Mouse (Mus musculus): ENCODE measurements around the gene Lmo2. TPM values are rescaled to one million over a fixed set of nuclear protein-coding genes. Genes with fewer than 3 reads are reported as not detected.
A peak's percentile ranks its signal among the peaks of the same experiment; 100 is the strongest.

Gene Lmo2
- polyA plus RNA-seq, 1 experiment = not detected

DNA sequence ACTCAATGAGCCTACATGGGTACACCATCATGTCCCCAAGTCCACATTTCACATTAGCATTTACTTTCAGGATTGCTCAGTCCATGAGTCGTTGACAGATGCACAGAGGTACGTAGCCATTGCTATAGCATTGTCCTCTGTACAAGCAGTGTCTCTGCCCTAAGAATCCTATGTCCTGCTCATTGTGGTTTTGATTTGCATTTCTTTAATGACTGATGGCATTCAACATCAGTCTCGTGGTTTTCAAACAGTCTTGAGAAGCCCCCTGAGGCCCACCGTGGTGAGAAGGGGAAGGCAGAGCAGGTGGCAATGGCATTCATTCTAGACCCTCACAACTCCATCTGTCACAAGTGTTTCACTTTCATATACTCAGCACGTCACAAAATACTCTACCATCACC, 40.4 kb upstream of the Lmo2 start:
- Histone ChIP-seq H3K79me2 (ENCODE audit: control insufficient read depth, insufficient read depth) (no peaks in the 10 kb centered on the region), H3K27me3 (ENCODE audit: control insufficient read depth, insufficient read depth, insufficient read length) (peaks cover 7% of the 10 kb centered on the region), H3K4me3 (ENCODE audit: insufficient read depth, poor library complexity, severe bottlenecking) (no peak overlapping the region), H3K79me3 (ENCODE audit: low read depth) (no peaks in the 10 kb centered on the region), H3K36me3 (ENCODE audit: control insufficient read depth, insufficient read depth) (no peaks in the 10 kb centered on the region), H3ac (ENCODE audit: control insufficient read depth, insufficient read length, low read depth) (no peak overlapping the region)
- TF ChIP-seq FOSL1 (IDR thresholded peaks at IDR 0.05; ENCODE audit: insufficient read depth, low read length, poor library complexity, severe bottlenecking) (no peak), USF1 (IDR thresholded peaks at IDR 0.05; ENCODE audit: low read depth) (no peak), CEBPB (IDR thresholded peaks at IDR 0.05; ENCODE audit: low read depth) (no peak), MAX (IDR thresholded peaks at IDR 0.05) (no peak), MYOG (IDR thresholded peaks at IDR 0.05; ENCODE audit: control insufficient read depth, extremely low read depth, insufficient read length) (no peak), MYOD1 (IDR thresholded peaks at IDR 0.05; ENCODE audit: control insufficient read depth, insufficient read length, low read depth) (no peak), CTCF (IDR thresholded peaks at IDR 0.05; ENCODE audit: control insufficient read depth, insufficient read depth, insufficient read length) (no peak)

DNA sequence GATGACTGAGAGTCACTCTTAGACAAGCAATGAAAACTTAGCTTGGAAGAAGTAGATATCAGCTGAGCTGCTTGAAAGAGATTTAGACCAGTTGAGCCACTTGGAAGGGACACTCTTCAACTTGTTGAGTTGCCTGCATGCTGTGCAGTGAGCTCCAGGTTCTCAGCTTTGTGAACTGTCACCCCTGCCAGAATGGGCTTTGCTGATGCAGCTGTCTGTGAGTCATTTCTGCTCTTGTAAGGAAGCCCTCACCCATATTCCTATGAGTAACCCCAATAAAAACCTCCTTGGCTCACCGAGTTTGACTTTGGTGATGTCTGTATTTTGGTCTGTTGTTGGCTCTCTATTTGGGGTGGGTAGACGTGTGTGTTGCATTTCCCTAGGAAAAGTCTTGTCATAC, 39.4 kb upstream of the Lmo2 start:
- no peak overlapping the region for H3K4me3 ChIP-seq (ENCODE audit: insufficient read depth, poor library complexity, severe bottlenecking)
- H3ac ChIP-seq (ENCODE audit: control insufficient read depth, insufficient read length, low read depth) = no peak overlapping the region
- H3K79me2 ChIP-seq (ENCODE audit: control insufficient read depth, insufficient read depth) = no peaks in the 10 kb centered on the region
- H3K79me3 ChIP-seq (ENCODE audit: low read depth) = no peaks in the 10 kb centered on the region
- peaks cover 5% of the 10 kb centered on the region for H3K27me3 ChIP-seq (ENCODE audit: control insufficient read depth, insufficient read depth, insufficient read length)
- peak; percentile 40 for TF ChIP-seq MYOD1 (IDR thresholded peaks at IDR 0.05; ENCODE audit: control insufficient read depth, insufficient read length, low read depth)
- TF ChIP-seq MAX (IDR thresholded peaks at IDR 0.05) = no peak
- H3K36me3 ChIP-seq (ENCODE audit: control insufficient read depth, insufficient read depth) = no peaks in the 10 kb centered on the region

DNA sequence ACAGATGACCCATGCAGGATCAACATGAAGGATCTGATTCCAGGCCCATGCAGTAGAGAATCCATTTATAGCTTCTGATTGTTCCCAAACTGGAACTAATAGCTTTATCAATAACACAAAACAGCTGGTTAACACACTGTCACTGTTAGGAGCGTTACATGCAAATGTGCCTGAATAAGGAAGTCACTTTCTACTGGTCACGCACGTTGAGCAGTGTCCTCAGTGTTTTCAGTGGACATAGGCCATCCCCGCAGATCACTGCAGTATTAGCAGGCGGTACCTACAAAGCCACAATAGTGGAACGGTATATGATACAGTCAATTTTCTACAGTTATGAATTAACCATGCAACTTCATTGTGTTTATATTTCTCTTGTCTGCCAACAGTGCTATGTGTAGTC, 38.3 kb upstream of the Lmo2 start:
- no peak for TF ChIP-seq CTCF (IDR thresholded peaks at IDR 0.05; ENCODE audit: control insufficient read depth, insufficient read depth, insufficient read length)
- no peak for TF ChIP-seq MYOG (IDR thresholded peaks at IDR 0.05; ENCODE audit: control insufficient read depth, extremely low read depth, insufficient read length)
- TF ChIP-seq MAX (IDR thresholded peaks at IDR 0.05) = no peak
- no peak for TF ChIP-seq FOSL1 (IDR thresholded peaks at IDR 0.05; ENCODE audit: insufficient read depth, low read length, poor library complexity, severe bottlenecking)
- Histone ChIP-seq H3ac (ENCODE audit: control insufficient read depth, insufficient read length, low read depth) (no peak overlapping the region), H3K4me3 (ENCODE audit: insufficient read depth, poor library complexity, severe bottlenecking) (no peak overlapping the region), H3K36me3 (ENCODE audit: control insufficient read depth, insufficient read depth) (no peaks in the 10 kb centered on the region), H3K79me3 (ENCODE audit: low read depth) (no peaks in the 10 kb centered on the region), H3K79me2 (ENCODE audit: control insufficient read depth, insufficient read depth) (no peaks in the 10 kb centered on the region), H3K27me3 (ENCODE audit: control insufficient read depth, insufficient read depth, insufficient read length) (peaks cover 3% of the 10 kb centered on the region)

DNA sequence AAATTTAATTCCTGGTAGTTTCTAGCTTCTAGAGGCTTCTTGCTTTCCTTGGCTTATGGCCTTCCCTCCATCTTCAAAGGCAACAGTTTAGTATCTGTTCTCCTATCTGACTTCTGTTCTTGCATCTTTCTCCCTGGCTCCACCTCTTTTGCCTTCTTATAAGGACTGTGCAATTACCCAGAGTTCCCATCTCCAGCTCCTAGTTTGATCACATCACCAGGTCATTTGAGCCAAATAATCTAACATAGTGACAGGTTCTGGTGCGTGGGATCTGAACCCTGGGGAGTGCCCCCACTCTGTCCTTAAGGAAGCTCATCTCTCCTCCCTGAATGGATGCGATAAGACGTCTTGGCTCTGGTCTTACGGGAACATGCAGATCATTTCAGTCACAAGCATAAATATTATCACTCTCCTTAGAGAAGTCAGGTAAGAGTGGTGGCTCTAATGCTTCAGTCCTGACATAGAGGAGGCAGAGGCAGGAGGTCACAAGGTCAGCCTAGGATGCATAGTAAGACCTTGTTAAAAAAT, 31.1 kb upstream of the Lmo2 start:
- no peaks in the 10 kb centered on the region for H3K79me3 ChIP-seq (ENCODE audit: low read depth)
- H3ac ChIP-seq (ENCODE audit: control insufficient read depth, insufficient read length, low read depth) = no peak overlapping the region
- peaks cover 10% of the 10 kb centered on the region for H3K27me3 ChIP-seq (ENCODE audit: control insufficient read depth, insufficient read depth, insufficient read length)
- no peaks in the 10 kb centered on the region for H3K36me3 ChIP-seq (ENCODE audit: control insufficient read depth, insufficient read depth)
- H3K79me2 ChIP-seq (ENCODE audit: control insufficient read depth, insufficient read depth) = no peaks in the 10 kb centered on the region
- H3K4me3 ChIP-seq (ENCODE audit: insufficient read depth, poor library complexity, severe bottlenecking) = no peak overlapping the region
- TF ChIP-seq MAX (IDR thresholded peaks at IDR 0.05) (no peak), MYOD1 (IDR thresholded peaks at IDR 0.05; ENCODE audit: control insufficient read depth, insufficient read length, low read depth) (no peak), CEBPB (IDR thresholded peaks at IDR 0.05; ENCODE audit: low read depth) (no peak), FOSL1 (IDR thresholded peaks at IDR 0.05; ENCODE audit: insufficient read depth, low read length, poor library complexity, severe bottlenecking) (no peak), MYOG (IDR thresholded peaks at IDR 0.05; ENCODE audit: control insufficient read depth, extremely low read depth, insufficient read length) (no peak), USF1 (IDR thresholded peaks at IDR 0.05; ENCODE audit: low read depth) (no peak), CTCF (IDR thresholded peaks at IDR 0.05; ENCODE audit: control insufficient read depth, insufficient read depth, insufficient read length) (no peak)

DNA sequence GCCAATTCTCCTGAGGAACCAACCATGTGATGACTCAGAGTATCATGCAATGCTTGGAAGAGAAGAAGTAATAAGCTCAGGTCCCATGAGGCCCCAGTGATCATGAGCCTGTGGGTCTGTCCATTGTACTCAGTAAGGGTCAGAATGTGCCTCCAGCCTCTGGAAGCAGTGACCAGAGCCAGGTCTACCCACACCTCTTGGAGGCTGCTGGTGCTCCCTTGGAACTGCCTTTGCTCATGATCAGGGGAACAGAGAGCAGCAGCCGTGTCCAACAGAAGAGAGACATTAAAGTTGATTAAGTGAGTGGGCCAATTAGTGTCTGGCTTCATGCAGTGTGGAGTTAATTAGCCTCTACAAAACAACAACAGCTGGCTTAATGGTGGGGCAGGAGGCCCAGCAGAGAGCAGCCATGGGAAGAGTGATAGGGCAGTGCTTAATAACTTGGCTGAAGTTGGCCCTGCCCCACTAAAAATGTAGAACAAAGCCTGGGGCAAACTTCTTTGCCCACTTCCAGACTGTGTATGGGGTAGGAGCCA, 30.1 kb upstream of the Lmo2 start:
- H3ac ChIP-seq (ENCODE audit: control insufficient read depth, insufficient read length, low read depth) = no peak overlapping the region
- H3K36me3 ChIP-seq (ENCODE audit: control insufficient read depth, insufficient read depth) = no peaks in the 10 kb centered on the region
- H3K79me3 ChIP-seq (ENCODE audit: low read depth) = no peaks in the 10 kb centered on the region
- no peak overlapping the region for H3K4me3 ChIP-seq (ENCODE audit: insufficient read depth, poor library complexity, severe bottlenecking)
- H3K79me2 ChIP-seq (ENCODE audit: control insufficient read depth, insufficient read depth) = no peaks in the 10 kb centered on the region
- peaks cover 20% of the 10 kb centered on the region for H3K27me3 ChIP-seq (ENCODE audit: control insufficient read depth, insufficient read depth, insufficient read length)
- no peak for TF ChIP-seq MAX (IDR thresholded peaks at IDR 0.05)
- no peak for TF ChIP-seq MYOG (IDR thresholded peaks at IDR 0.05; ENCODE audit: control insufficient read depth, extremely low read depth, insufficient read length)
- no peak for TF ChIP-seq CEBPB (IDR thresholded peaks at IDR 0.05; ENCODE audit: low read depth)
- peak; percentile 38 for TF ChIP-seq MYOD1 (IDR thresholded peaks at IDR 0.05; ENCODE audit: control insufficient read depth, insufficient read length, low read depth)
- TF ChIP-seq FOSL1 (IDR thresholded peaks at IDR 0.05; ENCODE audit: insufficient read depth, low read length, poor library complexity, severe bottlenecking) = no peak
- no peak for TF ChIP-seq CTCF (IDR thresholded peaks at IDR 0.05; ENCODE audit: control insufficient read depth, insufficient read depth, insufficient read length)
- no peak for TF ChIP-seq USF1 (IDR thresholded peaks at IDR 0.05; ENCODE audit: low read depth)

DNA sequence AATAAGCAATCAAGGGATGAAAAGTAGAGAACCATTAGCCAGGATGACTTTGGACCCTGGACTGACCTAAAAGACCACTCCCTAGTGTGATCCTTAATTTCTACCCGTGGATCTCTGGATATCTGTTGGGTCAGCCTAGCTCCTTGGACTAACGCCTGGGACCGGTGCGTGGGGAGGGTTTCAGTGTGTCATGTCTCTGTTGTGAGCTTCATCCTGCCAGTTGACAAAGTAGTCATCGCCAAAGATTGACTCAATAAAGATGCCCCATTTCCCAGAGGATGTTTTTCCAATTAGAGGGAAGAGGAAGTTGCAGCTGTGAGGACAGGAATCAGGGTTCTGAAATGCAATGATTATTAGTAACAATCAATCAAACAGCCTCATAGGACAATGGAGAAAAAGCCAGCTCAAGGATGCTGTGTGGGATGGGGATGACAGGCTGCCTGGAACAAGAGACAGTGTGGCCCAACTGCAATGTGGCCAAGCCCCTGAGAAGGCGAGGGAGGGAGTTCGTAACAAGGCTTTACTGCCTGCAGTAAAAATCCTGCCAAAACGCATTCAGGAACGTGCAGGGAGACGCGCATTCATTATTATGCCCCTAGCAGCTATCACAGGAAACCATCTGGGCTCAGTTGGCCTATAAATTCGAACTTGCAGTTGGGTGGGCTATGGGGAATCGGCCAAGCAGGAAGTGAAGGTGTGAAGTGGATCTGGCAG, 27.3 kb upstream of the Lmo2 start:
- Histone ChIP-seq H3K27me3 (ENCODE audit: control insufficient read depth, insufficient read depth, insufficient read length) (peaks cover 35% of the 10 kb centered on the region), H3ac (ENCODE audit: control insufficient read depth, insufficient read length, low read depth) (no peak overlapping the region), H3K4me3 (ENCODE audit: insufficient read depth, poor library complexity, severe bottlenecking) (no peak overlapping the region), H3K79me2 (ENCODE audit: control insufficient read depth, insufficient read depth) (no peaks in the 10 kb centered on the region), H3K79me3 (ENCODE audit: low read depth) (no peaks in the 10 kb centered on the region), H3K36me3 (ENCODE audit: control insufficient read depth, insufficient read depth) (no peaks in the 10 kb centered on the region)
- no peak for TF ChIP-seq FOSL1 (IDR thresholded peaks at IDR 0.05; ENCODE audit: insufficient read depth, low read length, poor library complexity, severe bottlenecking)
